Mouse (Mus musculus) c-Kit-negative CD71-positive TER-119-positive erythroid progenitor cells, embryonic 14.5 days (primary cell): ENCODE data around the gene Phykpl.

Source experiments
- DNase-seq: peaks from one replicate; pipeline ENCODE4 v3.0.0-alpha.2; 2013; ENCODE audit warnings: low read depth, low spot score

The Phykpl gene

DNA sequence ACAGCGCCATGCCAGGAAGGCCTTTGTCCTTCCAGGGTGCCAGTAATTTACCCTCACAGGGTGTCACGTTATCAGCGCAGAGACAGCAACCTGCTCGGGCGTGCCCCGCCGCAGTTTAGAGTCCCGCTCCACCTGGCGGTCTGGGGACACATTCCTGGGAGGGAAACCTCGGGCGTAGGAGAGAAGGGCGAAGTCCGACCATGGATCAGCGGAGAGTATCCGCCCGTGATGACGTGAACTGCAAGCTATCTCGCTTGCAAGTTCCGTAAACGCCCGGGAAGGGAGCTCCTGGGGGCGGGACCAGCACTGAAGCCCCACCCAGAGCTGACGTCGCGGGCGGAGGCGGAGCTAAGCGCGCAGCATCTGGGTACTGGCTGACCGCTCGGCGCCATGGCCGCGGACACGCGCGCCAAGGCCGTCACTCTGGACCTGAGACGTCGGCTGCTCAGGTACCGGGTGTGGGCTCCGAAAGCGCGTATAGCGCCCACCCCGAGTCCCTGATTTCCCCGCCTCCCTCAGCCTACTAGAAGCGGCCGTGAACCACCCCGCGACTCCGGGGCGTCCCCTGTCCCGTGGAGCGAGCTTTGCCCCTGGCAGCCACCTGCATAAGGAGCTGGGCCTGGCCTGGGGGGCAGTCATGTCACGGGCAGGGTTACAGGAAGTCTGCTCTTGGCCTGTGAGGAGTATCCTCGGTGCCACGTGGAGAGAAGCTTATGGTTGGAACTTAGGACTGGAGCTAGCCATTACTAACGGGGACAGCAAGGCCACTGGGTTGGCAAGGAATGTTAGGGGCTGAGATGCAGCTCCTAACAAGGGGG is at the start of gene Phykpl:
Phykpl (plus strand) TSS at position 327 of the 818 bp plus-strand sequence.
- DNase-seq, result peak; percentile 92

DNA sequence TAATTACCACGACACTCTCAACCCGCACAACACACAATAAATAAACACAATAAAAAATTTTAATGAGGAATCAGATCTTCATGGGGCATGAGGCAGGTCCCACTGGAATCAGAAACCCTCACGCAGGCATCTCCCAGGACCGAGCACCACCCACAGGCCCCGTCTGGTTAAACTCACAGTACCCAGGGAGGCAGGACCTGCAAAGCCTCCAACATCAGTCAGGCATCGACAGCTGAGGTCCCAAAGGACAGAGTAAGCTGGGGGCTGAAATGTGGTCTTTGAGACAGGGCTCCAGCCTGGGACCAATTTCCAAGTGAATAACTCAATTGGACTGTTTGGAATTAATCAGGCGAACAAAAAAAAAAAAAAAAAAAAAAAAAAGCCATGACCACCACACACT is 46.2 kb upstream of the Phykpl start:
- DNase-seq, result no peak

DNA sequence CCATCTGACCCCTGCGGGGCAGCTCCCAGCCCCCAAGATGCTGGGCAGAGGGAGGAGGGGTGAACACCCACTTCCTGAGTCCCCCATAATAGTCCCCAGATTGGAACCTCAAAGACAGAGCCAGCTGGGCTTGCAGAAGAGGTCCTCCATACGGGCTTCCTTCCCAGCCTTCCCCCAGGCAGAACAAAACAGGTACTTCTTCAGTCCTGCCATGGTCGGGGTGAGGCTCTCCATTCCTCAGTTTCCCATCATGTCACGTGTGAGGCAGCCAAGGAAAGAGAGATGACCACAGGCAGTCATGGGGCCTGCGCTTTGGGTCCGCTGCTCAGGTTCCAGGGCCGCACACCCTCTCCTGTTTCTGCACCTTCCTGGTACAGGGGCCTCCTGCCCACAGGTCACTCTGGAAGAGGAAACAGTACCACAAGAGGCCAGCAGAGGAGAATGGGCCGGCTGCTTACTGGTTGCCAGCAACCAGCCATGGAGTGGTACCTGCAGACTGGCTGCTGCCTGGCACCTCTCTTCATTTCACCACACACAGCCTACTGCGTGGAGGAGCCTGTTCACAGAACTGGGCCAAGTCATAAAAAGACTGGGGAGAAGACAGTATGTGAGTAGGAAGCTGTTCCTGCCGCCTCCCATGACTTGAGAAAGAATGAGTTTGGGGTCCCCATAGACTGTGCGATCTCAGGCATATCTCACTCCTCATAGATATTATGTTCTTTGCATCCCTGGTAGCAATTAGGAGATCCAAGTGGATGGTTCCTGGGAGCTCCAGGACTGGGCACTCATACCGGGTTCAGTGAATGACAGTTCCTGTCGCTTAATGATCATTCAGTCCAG is 45.4 kb upstream of the Phykpl start:
- DNase-seq, result no peak

DNA sequence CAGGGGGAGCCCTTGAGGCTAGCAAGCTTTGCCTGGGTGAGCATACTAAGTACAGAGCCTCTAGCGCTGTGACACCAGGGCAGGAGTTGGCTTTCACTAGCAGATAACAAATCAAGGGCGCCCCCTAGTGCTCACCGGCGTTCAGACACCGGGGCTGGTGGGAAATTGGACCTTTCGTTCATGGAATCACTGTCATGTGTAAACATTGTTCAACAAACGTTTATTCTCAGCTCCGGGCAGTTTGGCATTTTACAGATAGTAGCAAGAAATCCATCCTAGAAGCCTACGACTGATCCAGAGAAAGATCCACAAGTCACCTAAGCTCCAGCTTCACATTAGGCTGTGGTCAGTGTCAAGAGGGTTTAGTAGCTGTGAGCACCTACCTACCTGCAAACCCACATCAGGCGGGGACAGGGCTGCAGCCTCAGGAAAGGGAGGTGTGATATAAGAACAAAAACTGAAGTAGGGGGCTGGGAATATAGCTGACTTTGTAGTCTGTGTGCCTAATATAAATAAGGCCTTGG is 44.7 kb upstream of the Phykpl start:
- DNase-seq, result peak; percentile 80

DNA sequence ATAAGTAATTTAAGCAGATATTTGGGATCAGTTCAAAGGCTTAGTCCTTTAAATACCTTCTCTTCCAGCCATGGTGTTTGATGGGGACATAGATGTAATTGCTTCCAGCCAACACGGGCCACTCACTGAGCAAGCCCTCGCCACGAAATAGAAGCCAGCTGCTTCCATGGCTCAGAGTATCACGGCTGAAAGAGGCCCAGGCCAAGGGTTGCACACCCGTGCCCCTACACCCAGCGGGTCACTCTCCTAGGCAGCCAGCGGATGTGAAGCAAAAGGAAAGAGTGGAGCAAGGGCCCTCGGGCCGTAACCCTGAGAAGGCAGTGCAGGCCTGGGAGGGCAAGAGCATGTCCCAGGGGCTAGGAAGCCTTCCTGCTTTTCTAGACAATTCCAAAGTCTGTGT is 42.1 kb upstream of the Phykpl start:
- DNase-seq, result no peak

DNA sequence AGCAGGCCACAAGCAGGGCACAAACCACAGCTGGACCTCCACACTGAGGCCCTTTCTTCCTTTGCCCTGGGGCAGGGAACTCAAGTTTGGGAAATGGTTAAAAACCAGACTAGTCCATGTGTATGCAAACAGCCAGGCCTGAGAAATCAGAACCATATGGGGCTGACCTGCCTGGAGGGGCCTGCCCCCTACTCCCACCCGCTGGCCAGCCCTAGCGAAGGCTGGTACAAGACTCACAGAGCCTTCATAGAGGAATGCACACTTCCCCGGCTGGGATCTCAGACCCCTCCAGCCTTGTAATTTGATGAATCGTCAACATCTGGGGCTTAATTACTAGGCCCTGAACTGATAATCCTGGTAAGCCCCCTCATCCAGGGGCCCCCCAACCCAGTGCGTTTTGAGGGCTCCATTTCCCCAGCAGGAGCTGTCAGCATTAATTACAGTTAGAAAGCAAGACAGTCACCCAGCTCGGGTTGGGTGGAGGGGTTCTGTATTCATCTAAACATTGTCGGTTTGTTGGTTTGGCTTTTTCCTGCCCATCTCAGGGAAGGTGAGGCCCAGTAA is 41.0 kb upstream of the Phykpl start:
- DNase-seq, result no peak

DNA sequence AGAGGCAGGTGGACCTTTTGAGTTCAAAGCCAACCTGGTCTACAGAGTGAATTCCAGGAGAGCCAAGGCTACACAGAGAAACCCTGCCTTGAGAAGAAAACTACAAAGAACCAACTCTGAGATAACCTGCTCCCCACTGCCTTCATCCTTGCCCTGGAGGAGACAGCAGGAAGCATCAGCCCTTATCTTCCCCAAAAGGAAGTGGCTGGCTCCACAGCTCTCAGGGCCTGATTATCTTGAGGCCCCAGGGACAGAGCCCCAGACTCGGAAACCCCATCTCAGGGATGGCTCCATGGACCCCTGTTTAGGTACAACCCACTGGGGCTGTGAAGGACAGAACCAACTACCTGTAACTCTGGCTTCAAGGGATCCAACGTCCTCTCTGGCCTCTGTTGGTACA is 40.1 kb upstream of the Phykpl start:
- no peak for DNase-seq

DNA sequence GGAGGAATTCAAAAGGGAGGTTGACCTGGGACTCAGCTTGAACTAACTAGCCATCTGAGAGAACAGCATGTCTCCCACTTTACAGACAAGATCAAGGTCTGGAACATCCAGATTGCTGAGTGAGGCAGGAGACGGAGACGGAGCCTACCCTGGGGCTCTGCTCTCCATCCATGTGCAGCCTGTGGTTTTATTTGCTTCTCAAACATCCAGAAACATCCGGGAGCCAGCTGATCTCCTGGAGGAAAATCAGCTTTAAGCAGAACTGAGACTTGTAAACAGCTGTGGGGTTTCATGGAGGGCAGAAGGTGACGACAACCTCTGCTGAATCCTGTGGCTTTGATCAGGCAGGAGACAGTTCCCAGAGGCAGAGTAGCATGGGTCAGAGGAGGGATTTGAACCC is 38.7 kb upstream of the Phykpl start:
- DNase-seq, result no peak

DNA sequence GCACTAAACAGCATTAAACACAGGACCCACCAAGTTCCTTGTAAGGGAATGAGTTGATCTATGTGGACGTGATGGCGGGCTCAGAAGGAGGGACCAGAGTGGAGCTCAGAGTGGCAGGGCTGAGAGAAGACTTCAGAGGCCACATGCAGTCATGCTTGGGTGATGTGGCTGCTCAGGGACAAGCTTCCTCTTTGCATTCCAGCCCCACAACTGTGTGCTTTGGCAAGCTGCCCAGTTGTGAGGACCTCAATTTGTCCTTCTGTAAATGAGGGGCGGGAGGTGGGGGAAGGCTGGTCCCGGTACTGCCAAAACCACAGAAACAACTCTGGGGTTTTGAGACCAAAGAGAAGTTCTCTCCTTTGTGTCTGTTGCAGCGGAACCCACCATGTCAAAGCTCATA is 33.3 kb upstream of the Phykpl start:
- no peak for DNase-seq

DNA sequence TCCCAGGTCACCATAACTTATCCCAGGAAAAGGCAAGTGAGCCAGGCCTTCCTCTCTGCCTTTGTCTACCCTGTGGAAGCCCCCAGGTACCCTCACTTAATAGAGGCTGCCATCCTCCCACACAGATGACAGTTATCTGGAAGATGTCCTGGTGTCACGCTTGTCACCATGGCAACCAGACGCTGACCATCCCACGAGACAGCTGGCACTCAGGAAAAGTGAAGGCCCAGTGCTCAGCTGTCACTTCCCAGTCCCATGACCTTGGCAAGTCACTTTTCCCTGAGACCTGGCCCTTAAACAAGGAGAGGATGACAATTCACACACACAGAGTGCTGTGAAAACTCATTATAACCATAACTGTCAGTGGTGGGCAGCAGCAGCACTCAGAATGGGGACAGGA is 32.5 kb upstream of the Phykpl start:
- no peak for DNase-seq

DNA sequence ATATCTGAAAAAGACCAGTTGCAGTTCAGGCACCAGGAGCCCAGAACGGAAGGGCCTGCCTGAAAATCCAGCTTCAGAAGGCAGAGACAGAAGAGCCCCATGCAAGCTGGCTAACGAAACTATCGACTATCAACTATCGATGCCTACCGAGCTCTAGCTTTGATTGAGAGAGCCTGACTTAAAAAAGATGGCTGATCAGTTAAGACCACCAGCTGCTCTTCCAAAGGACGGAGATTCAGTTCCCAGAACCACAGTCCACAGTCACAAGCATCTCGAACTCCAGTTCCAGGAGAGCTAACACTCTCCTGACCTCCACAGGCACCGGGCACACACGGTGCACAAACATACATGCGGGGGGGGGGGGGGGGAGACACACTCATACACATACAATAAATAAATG is 30.0 kb upstream of the Phykpl start:
- no peak for DNase-seq

DNA sequence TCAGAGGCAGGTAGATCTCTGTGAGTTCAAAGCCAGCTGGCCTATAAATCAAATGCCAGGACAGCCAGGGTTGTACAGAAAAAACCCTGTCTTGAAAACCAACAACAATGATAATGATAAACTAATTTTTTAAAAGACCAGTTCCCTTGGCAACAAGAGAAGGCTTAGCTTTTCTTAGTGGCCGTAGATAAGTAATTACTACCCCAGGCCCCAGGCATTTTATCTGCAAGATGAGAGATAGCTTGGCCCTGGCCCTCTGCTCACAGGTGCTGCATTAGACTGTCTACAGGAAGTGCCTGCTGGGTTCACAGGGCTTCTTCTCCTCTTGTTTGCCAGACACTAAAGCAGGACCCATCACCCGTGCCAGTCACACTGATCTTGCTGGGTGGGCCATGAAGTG is 29.5 kb upstream of the Phykpl start:
- DNase-seq, result no peak

DNA sequence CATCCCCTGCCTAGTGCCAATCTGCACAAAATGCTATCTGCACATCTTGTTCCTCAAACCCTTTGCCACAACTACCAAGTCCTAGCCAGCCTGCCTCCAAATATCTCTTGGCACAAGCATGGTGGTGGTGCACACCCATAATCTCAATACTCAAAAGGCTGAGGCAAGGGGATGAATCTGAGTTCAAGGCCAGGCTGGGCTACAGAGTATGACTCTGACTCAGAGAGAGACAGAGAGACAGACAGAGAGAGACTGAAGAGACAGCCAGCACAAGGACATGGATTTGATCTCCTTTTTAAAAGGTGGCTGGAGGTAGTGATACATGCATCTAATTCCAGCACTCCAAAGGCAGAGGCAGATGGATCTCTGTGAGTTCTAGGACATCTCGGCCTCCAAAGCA is 21.3 kb upstream of the Phykpl start:
- no peak for DNase-seq

DNA sequence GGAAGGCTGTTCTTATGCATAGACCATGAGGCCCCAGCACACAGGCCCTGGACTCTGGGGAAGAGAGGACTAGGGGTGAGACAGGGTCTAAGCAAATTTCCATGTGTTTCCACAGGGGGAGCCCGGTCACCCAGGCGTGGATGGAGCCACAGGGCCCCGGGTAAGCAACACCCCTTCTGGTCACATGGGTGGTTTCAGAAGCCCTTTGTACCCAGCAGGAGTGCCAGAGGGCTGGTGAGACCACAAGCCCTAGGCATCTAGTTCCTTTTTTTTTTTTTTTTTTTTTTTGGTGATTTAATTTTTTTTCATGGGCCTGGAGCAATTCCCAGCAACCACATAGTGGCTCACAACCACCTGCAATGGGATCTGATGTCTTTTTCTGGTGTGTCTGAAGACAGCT is 19.5 kb upstream of the Phykpl start:
- DNase-seq, result no peak

DNA sequence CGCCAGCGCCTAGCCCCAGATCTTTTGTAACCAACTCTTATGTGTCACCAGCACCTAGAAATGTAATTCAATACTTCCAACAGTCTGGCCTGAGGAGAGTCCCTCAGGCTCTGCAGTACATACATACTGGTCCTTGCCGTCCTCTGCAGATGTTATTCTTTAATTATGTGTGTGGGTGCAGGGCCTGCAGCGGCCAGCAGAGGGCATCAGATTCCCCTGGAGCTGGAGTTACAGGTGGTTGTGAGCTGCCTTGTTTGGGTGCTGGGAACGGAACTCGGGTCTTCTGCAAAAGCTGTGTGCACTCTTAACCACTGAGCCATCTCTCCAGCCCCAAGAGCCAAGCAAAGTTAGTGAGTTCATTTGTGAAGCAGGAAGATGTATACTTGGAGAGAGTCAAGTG is 18.6 kb upstream of the Phykpl start:
- DNase-seq, result no peak

DNA sequence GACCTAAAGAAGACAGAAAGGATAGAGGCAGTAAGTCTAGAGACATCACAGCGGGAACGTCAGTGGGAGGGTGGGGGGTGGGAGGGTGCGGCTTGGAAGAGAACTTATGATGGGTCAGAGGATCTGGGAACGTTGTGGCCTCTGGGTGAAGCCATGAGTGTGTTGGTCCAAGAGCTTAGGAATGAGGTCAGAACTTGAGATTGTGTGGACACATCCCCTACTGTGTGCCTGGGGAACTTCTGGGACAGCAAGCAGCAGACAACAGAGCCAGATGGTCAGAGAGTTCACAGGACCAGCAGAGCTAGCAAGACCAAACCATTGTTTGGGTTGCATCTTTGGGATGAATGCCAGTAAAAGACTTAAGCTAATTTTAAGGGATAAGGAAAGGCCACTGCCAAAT is 15.8 kb upstream of the Phykpl start:
- DNase-seq, result no peak

DNA sequence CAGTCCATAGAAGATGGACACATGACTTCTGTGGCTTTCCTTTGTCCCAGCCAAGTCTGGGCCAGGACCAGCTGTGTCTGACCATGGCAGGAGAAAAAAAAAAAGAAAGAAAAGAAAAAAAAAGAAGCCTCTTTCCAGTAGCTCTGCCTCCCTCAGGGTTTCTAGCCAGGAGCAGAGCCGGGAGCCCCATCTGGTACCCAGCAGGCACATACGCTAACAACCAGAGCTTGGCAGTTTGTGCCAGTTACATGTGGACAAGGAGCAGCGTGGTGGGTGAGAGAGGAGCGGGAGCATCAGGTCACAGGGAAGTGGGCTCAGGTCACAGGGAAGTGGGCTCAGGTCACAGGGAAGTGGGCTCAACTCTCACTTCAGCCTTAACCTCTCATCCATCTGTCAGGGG is 8.1 kb upstream of the Phykpl start:
- no peak for DNase-seq

DNA sequence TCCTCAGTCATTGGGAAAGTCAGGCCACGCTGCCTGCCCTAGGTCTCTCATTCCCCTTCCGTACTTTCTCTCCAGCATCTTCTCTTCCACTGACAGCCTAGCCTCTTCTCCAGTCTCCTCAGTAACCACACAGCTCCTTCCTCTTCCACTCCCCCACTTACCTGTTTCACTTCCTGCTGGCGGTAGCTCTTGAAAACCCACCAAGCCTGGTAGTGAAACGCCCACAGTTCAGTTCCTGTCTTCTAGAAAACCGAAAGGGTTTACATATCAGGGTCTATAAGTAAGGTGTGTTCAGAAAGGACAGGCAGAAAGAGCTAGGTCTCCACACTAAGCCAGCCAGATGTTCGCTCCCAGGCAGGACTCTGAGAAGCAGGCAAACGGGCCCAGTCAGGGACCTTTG is 7.0 kb upstream of the Phykpl start:
- no peak for DNase-seq

DNA sequence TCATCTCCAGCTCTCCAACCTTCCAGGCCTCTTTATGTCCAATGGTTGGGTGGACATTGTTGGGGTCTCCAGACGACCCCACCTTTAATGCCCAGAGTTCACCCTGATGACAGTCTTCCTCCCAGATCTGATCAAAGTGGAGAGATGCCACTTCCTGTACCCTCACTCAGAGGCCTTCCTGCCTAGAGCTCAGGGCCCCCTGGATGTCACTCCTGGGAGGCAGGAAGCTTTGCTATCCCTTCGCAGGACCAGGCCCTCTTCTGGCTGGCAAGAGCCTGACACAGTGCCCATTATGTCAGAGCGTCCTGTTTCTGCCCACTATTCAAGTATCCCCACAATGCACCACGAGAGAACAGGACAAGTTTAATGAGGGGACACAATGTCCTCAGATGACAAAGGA is 5.5 kb upstream of the Phykpl start:
- DNase-seq, result no peak

DNA sequence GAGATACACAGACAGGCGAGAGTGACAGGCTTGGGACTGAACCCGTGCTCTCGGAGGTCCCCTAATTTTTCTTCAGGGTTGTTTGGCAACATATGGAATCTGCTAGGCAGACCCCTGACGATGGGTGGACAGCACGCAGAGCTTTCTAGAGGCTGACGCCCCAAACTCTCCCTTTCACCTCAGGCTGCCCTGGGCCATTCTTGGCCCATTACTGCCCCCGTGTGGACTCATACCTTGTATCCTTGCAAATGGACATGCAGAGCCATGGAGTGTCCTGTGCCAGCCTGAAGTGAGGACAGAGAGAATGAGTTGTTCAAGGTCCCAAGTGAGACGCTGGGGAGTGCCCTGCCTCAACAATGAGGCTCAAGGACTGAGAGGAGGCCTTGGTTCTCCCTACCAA is 1.8 kb upstream of the Phykpl start:
- DNase-seq, result peak; percentile 55

DNA sequence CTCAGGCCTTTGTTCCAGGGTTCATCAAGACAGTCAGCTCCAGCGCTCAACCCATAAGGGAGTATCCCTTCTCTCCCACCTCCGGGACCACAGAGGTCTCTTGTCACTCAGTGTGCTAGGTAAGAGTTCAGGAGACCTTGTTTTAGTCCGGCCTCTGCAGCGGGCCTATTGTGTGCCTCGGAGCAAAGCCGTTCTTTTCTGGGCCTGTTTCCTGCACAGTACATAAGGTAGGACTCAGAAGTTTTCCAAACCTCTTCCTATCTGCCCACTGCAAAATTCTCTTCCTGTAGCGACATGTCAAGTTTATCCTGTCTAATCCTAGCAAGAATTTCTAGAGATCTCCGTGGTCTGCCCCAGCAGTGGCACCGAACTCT is 513 bp upstream of the Phykpl start:
- DNase-seq, result peak; percentile 28

DNA sequence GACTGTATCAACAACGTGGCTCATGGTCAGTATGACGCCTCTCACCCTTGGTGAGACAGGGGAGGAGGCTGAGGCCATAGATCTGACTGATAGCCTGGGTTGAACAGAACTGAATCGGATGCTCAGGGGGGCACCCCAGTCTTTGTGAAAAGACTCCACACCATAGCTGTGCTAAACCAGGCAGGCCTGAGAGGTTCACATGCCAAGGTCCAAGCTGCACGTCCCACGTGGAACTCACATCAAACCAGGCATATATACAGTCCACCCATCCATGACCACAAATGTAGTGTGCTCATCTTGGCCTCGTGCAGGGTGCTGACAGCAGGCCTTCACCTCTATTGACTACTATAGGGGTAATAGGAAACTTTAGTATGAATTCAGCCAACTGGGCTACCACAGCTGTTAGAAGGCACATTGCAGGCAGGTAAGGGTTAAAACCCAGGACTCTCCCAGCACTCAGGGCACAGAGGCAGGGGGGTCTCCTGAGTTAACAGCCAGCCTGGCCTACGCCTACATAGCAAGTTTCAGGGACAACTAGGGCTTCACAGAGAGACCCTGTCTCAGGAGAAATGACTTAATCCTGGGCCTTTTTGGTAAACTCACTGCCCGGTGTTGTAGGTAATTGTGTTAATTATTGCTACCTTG is 1.2 kb downstream of the Phykpl start:
- DNase-seq, result no peak
